Mouse (Mus musculus): ENCODE data around the gene Arl1. TPM values are rescaled to one million over a fixed set of nuclear protein-coding genes. Genes with fewer than 3 reads are reported as not detected.
A peak's percentile ranks its signal among the peaks of the same experiment; 100 is the strongest.

Arl1 gene
- 197 and 206 TPM in 2 replicates for polyA plus RNA-seq (2015; fragmentation: Nextera tagmentation; extraction: Ambion mirVana)

DNA sequence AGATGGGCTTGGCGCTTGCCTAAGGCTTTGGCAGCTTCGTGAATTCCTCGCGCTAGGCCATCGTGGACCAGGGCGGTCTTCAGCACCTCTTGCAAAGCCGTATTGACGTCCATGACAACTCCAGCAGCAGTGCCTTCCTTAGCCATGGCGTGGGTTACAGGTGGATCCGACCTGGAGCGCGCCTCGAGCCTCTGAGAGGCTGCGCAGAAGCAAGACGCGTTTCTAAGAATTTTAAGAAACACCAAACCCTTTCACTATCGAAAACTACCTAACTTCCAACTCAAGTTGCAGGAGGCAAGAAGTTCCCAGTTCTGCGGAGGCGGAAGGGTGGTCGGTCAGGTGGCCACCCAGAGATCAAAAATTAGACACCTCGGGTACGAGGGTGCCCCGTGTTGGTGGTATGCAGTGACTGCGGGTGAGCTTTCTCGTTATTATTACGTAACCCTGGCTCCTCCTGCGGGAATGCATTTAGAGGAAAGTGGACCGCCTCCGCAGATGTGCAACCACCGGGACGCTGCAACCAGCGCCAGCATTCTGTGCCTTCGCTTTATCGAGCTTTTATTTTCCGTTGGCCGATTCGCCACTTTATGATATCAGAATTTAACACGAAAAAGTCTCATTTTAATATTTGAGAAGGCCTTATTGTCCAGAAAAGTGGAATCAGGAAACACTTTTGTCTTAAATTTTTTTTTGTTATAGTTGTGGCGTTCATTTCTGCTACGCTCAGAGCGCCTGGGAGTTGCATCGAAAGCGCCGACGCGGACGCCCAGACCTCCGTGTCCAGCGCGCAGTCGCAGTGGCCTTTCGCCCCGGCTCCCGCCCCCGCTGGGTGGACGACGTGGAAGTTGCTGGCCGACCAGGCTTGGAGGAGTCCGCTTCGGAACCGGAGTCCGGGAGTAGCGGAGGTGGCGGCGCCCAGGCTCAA is at the start of gene Arl1:
Gene Arl1, plus strand, starts transcription at position 288 of the 925 bp plus-strand sequence.
- H3K9me3 ChIP-seq (ENCODE audit: low read length) = no peaks in the 10 kb centered on the region
- H3K4me1 ChIP-seq (ENCODE audit: insufficient read depth, low read length) = peaks cover 15% of the 10 kb centered on the region
- no peaks in the 10 kb centered on the region for H3K27me3 ChIP-seq (ENCODE audit: insufficient read depth, low read length)
- H3K27ac ChIP-seq (ENCODE audit: low read length) = peak within 1 kb of the TSS; percentile 94
- H3K36me3 ChIP-seq (ENCODE audit: insufficient read depth, low read length) = 0 out of 2 replicates have a peak, but pooled peaks cover under 1% of the 10 kb centered on the region
- peak; percentile 97 for ATAC-seq (ENCODE audit: low FRiP score, low TSS enrichment)
- H3K4me3 ChIP-seq (ENCODE audit: low read length) = peak within 1 kb of the TSS; percentile 68
- WGBS = under 1% methylated on average over 65 of the region's 65 CpGs
- H3K9ac ChIP-seq (replicated peaks; ENCODE audit: low read length) = peak within 1 kb of the TSS; percentile 97
- H3K4me2 ChIP-seq (replicated peaks; ENCODE audit: low read depth, low read length) = peak within 1 kb of the TSS; percentile 81

DNA sequence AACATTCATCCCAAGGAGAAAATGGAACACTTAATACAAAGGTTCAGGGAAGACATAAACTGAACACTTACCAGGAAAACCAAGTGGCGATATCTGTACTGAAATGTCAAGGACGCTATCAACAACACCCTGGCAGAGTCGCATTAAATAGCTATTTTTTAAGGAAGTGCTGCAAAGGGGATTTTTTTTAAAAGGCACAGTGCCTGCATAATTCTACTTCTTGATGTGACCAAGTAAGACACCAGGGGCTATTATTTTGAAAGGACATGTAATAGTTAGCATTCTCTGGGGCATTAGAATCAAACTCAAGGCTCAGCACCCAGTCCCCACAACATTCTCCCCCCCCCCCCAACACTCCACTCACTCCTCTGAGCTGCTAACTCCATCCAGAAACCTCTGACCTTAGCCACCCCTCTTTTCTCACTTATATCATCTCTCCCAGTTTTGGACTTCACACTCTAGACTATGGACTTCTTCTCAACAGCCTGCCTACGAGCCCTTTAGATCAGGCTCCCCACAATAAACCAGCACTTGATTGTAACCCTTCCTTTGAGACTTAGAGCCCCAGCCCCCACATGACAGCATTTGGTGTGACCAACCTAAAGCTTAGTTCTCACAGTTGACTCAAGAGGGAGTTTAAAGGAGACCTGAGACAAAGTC is 47.6 kb upstream of the Arl1 start:
- no peaks in the 10 kb centered on the region for H3K4me1 ChIP-seq (ENCODE audit: insufficient read depth, low read length)
- H3K9ac ChIP-seq (replicated peaks; ENCODE audit: low read length) = no peak overlapping the region
- 74% methylated on average over 4 of the region's 4 CpGs for WGBS
- H3K4me2 ChIP-seq (replicated peaks; ENCODE audit: low read depth, low read length) = no peak overlapping the region
- H3K27me3 ChIP-seq (ENCODE audit: insufficient read depth, low read length) = no peaks in the 10 kb centered on the region
- no peak overlapping the region for H3K4me3 ChIP-seq (ENCODE audit: low read length)
- H3K27ac ChIP-seq (ENCODE audit: low read length) = no peak overlapping the region
- no peaks in the 10 kb centered on the region for H3K36me3 ChIP-seq (ENCODE audit: insufficient read depth, low read length)
- no peaks in the 10 kb centered on the region for H3K9me3 ChIP-seq (ENCODE audit: low read length)
- ATAC-seq (ENCODE audit: low FRiP score, low TSS enrichment) = no peak

- no peak within 1 kb of the TSS for H3K27ac ChIP-seq (ENCODE audit: low read length)
- no peaks in the 10 kb centered on the region for H3K36me3 ChIP-seq (ENCODE audit: insufficient read depth, low read length)
- no peaks in the 10 kb centered on the region for H3K9me3 ChIP-seq (ENCODE audit: low read length)
- WGBS = 70% methylated on average over 5 of the region's 5 CpGs
- no peak within 1 kb of the TSS for H3K4me2 ChIP-seq (replicated peaks; ENCODE audit: low read depth, low read length)
- H3K27me3 ChIP-seq (ENCODE audit: insufficient read depth, low read length) = no peaks in the 10 kb centered on the region
- no peak within 1 kb of the TSS for H3K9ac ChIP-seq (replicated peaks; ENCODE audit: low read length)
- H3K4me1 ChIP-seq (ENCODE audit: insufficient read depth, low read length) = no peaks in the 10 kb centered on the region
- no peak within 1 kb of the TSS for H3K4me3 ChIP-seq (ENCODE audit: low read length)
- no peak for ATAC-seq (ENCODE audit: low FRiP score, low TSS enrichment)
These were observed 45.7 kb upstream of the Arl1 start, which contains the start of gene Spic for GRCm38 (mm10) chr10:88684925-88685324. Gene Spic (minus strand): TSS chr10:88685015.

- Histone ChIP-seq H3K4me2 (replicated peaks; ENCODE audit: low read depth, low read length) (no peak overlapping the region), H3K9me3 (ENCODE audit: low read length) (peaks cover 4% of the 10 kb centered on the region; the same call in 1 of the 2 replicates), H3K9ac (replicated peaks; ENCODE audit: low read length) (no peak overlapping the region), H3K4me3 (ENCODE audit: low read length) (no peak overlapping the region), H3K36me3 (ENCODE audit: insufficient read depth, low read length) (no peaks in the 10 kb centered on the region), H3K27ac (ENCODE audit: low read length) (no peak overlapping the region), H3K27me3 (ENCODE audit: insufficient read depth, low read length) (no peaks in the 10 kb centered on the region), H3K4me1 (ENCODE audit: insufficient read depth, low read length) (no peaks in the 10 kb centered on the region)
- 82% methylated on average over 6 of the region's 6 CpGs for WGBS
- no peak for ATAC-seq (ENCODE audit: low FRiP score, low TSS enrichment)
These were observed 29.7 kb upstream of the Arl1 start for GRCm38 (mm10) chr10:88700938-88701337.

DNA sequence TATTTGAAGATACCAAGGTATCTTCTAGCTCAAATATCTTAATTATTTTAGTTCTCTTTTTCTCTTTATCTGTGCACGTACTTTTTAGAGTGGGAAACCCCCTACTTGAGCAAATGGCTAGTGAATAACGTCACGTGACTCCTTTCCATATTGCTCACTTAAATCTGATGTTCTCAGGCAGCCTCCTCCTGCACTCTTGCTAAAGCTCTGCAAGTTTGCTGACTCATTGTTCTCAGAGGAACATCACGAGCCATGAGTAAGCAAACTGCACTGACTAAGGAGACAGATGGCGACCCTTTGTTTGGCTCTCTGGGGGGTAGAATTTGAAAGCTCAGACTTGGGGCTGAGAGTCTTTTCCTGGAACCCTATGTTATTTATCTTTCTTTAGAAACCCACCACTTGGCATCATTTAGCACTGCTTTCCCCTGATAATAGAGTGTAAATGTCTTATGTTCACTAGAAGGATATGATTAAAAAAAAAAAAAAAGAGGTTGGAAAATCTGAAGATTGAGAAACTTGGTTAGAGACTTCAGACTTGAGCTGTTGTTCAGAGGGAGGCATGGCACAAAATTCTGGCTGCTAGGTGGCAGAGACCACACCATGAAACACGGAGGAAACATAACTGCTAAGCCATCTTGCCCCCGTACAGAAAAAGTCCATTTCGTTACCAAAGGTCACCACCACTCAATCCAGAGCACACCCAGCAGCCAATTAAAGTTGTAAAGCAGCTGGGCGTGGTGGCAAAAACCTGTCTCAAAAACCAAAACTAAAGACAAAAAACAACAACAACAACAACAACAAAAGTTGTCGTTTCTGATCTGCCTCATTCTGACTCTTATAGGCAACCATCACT is 21.8 kb upstream of the Arl1 start:
- ATAC-seq (ENCODE audit: low FRiP score, low TSS enrichment) = no peak
- WGBS = 66% methylated on average over 10 of the region's 10 CpGs
- Histone ChIP-seq H3K9me3 (ENCODE audit: low read length) (peaks cover 1% of the 10 kb centered on the region; the same call in 1 of the 2 replicates), H3K27me3 (ENCODE audit: insufficient read depth, low read length) (no peaks in the 10 kb centered on the region), H3K36me3 (ENCODE audit: insufficient read depth, low read length) (no peaks in the 10 kb centered on the region), H3K9ac (replicated peaks; ENCODE audit: low read length) (no peak overlapping the region), H3K4me2 (replicated peaks; ENCODE audit: low read depth, low read length) (no peak overlapping the region), H3K4me3 (ENCODE audit: low read length) (no peak overlapping the region), H3K27ac (ENCODE audit: low read length) (no peak overlapping the region), H3K4me1 (ENCODE audit: insufficient read depth, low read length) (no peaks in the 10 kb centered on the region)

- ATAC-seq (ENCODE audit: low FRiP score, low TSS enrichment) = no peak
These were observed 18.3 kb upstream of the Arl1 start for GRCm38 (mm10) chr10:88712359-88712758.

DNA sequence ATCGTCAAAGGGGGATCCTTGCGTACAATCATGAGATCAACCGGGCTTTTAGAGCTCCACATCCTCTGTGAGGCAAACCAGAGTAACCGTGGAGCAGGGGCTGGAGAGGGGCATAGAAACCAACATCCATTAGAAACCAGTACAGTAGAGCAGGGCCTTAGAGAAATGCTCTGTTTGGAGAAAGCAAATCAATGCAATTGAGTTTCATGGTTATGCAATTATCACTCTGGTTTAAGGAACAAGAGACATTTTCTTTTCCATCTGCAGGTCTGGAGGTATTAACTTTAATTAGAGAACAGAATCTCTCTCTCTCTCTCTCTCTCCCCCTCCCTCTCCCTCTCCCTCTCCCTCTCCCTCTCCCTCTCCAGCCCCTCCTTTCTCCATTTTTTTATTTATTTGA is 15.9 kb upstream of the Arl1 start:
- no peak overlapping the region for H3K27ac ChIP-seq (ENCODE audit: low read length)
- no peaks in the 10 kb centered on the region for H3K4me1 ChIP-seq (ENCODE audit: insufficient read depth, low read length)
- no peak for ATAC-seq (ENCODE audit: low FRiP score, low TSS enrichment)
- H3K9ac ChIP-seq (replicated peaks; ENCODE audit: low read length) = no peak overlapping the region
- H3K4me3 ChIP-seq (ENCODE audit: low read length) = no peak overlapping the region
- no peak overlapping the region for H3K4me2 ChIP-seq (replicated peaks; ENCODE audit: low read depth, low read length)
- no peaks in the 10 kb centered on the region for H3K9me3 ChIP-seq (ENCODE audit: low read length)
- H3K36me3 ChIP-seq (ENCODE audit: insufficient read depth, low read length) = no peaks in the 10 kb centered on the region
- H3K27me3 ChIP-seq (ENCODE audit: insufficient read depth, low read length) = no peaks in the 10 kb centered on the region
- WGBS = 78% methylated on average over 4 of the region's 4 CpGs

More at GRCm38 (mm10) chr10:88712359-88712758, 18.3 kb upstream of the Arl1 start:
- Histone ChIP-seq H3K9me3 (ENCODE audit: low read length) (no peaks in the 10 kb centered on the region), H3K27ac (ENCODE audit: low read length) (no peak overlapping the region), H3K4me3 (ENCODE audit: low read length) (no peak overlapping the region), H3K27me3 (ENCODE audit: insufficient read depth, low read length) (no peaks in the 10 kb centered on the region), H3K4me2 (replicated peaks; ENCODE audit: low read depth, low read length) (no peak overlapping the region), H3K4me1 (ENCODE audit: insufficient read depth, low read length) (no peaks in the 10 kb centered on the region), H3K9ac (replicated peaks; ENCODE audit: low read length) (no peak overlapping the region), H3K36me3 (ENCODE audit: insufficient read depth, low read length) (no peaks in the 10 kb centered on the region)
- WGBS = 81% methylated on average over 6 of the region's 6 CpGs

- Histone ChIP-seq H3K4me2 (replicated peaks; ENCODE audit: low read depth, low read length) (no peak overlapping the region), H3K27me3 (ENCODE audit: insufficient read depth, low read length) (no peaks in the 10 kb centered on the region), H3K9me3 (ENCODE audit: low read length) (no peaks in the 10 kb centered on the region), H3K36me3 (ENCODE audit: insufficient read depth, low read length) (no peaks in the 10 kb centered on the region), H3K27ac (ENCODE audit: low read length) (no peak overlapping the region), H3K4me1 (ENCODE audit: insufficient read depth, low read length) (no peaks in the 10 kb centered on the region), H3K4me3 (ENCODE audit: low read length) (no peak overlapping the region), H3K9ac (replicated peaks; ENCODE audit: low read length) (no peak overlapping the region)
- 71% methylated on average over 6 of the region's 6 CpGs for WGBS
- ATAC-seq (ENCODE audit: low FRiP score, low TSS enrichment) = no peak
These were observed 15.0 kb upstream of the Arl1 start for GRCm38 (mm10) chr10:88715621-88716020.

GRCm38 (mm10) chr10:88716986-88717755 is 13.5 kb upstream of the Arl1 start:
- Histone ChIP-seq H3K9me3 (ENCODE audit: low read length) (no peaks in the 10 kb centered on the region), H3K4me2 (replicated peaks; ENCODE audit: low read depth, low read length) (no peak overlapping the region), H3K27ac (ENCODE audit: low read length) (no peak overlapping the region), H3K4me3 (ENCODE audit: low read length) (no peak overlapping the region), H3K4me1 (ENCODE audit: insufficient read depth, low read length) (no peaks in the 10 kb centered on the region), H3K36me3 (ENCODE audit: insufficient read depth, low read length) (no peaks in the 10 kb centered on the region), H3K27me3 (ENCODE audit: insufficient read depth, low read length) (no peaks in the 10 kb centered on the region), H3K9ac (replicated peaks; ENCODE audit: low read length) (no peak overlapping the region)
- ATAC-seq (ENCODE audit: low FRiP score, low TSS enrichment) = no peak
- 51% methylated on average over 13 of the region's 13 CpGs for WGBS
